Mouse (Mus musculus) heart, adult 2 months (tissue): Measurements from ENCODE around the gene Zglp1. TPM values are rescaled to one million over a fixed set of nuclear protein-coding genes. Genes with fewer than 3 reads are reported as not detected.
"Not testable (repeated sequence)": the region's sequence is repeated elsewhere in the genome, so short reads cannot be mapped to it uniquely, and the experiment has no call there.

ENCODE experiments used
- DNase-seq, 2 experiments: peaks; one replicate each; pipeline ENCODE4 v3.0.0; 2021
- H3K27ac ChIP-seq: fragments of 200-600 bp; 2 replicates; pipeline ENCODE4 v1.8.1; 2022
- H3K27me3 ChIP-seq: fragments of 200-500 bp; 2 replicates; pipeline ENCODE4 v1.6.1; 2012; ENCODE audit warnings: mild to moderate bottlenecking, low read length, inconsistent platforms, mixed read lengths; ENCODE audit not compliant: control insufficient read depth, insufficient read depth
- H3K36me3 ChIP-seq: fragments of 200-500 bp; 2 replicates; pipeline ENCODE4 v1.6.1; 2012; ENCODE audit warnings: low read length, inconsistent platforms; ENCODE audit not compliant: control insufficient read depth, insufficient read depth
- H3K4me1 ChIP-seq: fragments of 200-500 bp; 2 replicates; pipeline ENCODE4 v1.6.1; 2011; ENCODE audit warnings: low read length; ENCODE audit not compliant: control insufficient read depth, insufficient read depth
- H3K4me3 ChIP-seq: fragments of 200-600 bp; 2 replicates; pipeline ENCODE4 v1.8.1; 2022
- H3K79me2 ChIP-seq: fragments of 200-500 bp; replicated peaks from 2 replicates; pipeline ENCODE4 v1.6.1; 2012; ENCODE audit warnings: mild to moderate bottlenecking, inconsistent platforms, low read length, moderate library complexity, mixed read lengths; ENCODE audit not compliant: control insufficient read depth, insufficient read depth
- H3K9ac ChIP-seq: fragments of 200-500 bp; 2 replicates; pipeline ENCODE4 v1.6.1; 2012; ENCODE audit warnings: low read depth, mild to moderate bottlenecking, control low read depth, inconsistent platforms, low read length, mixed read lengths
- CTCF ChIP-seq: fragments of 200-600 bp; IDR thresholded peaks from 2 replicates; pipeline ENCODE4 v1.8.1; 2022; ENCODE audit warnings: antibody characterized with exemption, mild to moderate bottlenecking, moderate library complexity
- EP300 ChIP-seq: fragments of 200-500 bp; IDR thresholded peaks from 2 replicates; pipeline ENCODE4 v1.6.1; 2011; ENCODE audit warnings: low read depth, low read length, control low read depth; ENCODE audit not compliant: insufficient read depth
- POLR2A ChIP-seq: fragments of 200-500 bp; IDR thresholded peaks from 2 replicates; pipeline ENCODE4 v1.6.1; 2011; ENCODE audit warnings: mild to moderate bottlenecking, low read depth, low read length, control low read depth; ENCODE audit not compliant: insufficient read depth
- WGBS: fragments of 180-500 bp; shearing (Covaris S2); methylation state at CpG from one replicate; pipeline ENCODE4 v1.1.7; 2018; 5-methylcytosine and 5-hydroxymethylcytosine counted together
- intact Hi-C: fragments of 180-260 bp; cut with DNase I; formaldehyde crosslinking; loops from one replicate; pipeline ENCODE4 v1.15.1; 2025
- polyA plus RNA-seq: library from polyadenylated mRNA; depleted of rRNA; stranded (reverse); fragments of >200 nt; gene quantifications from 2 replicates; pipeline ENCODE4 v1.2.3, GENCODE M21; 2012
- total RNA-seq, 2 experiments: library from RNA; stranded (reverse); gene quantifications; 2 replicates each; pipeline ENCODE4 v1.2.3; 2021

Zglp1 gene
- total and polyA plus RNA-seq, 3 experiments: not detected

- no peak overlapping the region for H3K4me3 ChIP-seq
- H3K36me3 ChIP-seq: no peaks in the 10 kb centered on the region
- H3K79me2 ChIP-seq: no peaks in the 10 kb centered on the region
- intact Hi-C loops: no loop called here
- 66% methylated on average over 10 of the region's 10 CpGs for WGBS
- no peaks in the 10 kb centered on the region for H3K4me1 ChIP-seq
- DNase-seq: no peak
- TF ChIP-seq POLR2A (no peak), EP300 (no peak), CTCF (no peak)
- H3K27me3 ChIP-seq: no peaks in the 10 kb centered on the region
- no peak overlapping the region for H3K27ac ChIP-seq
- H3K9ac ChIP-seq: no peak overlapping the region
Observed at GRCm38 (mm10) chr9:21051578-21051977, 15.3 kb downstream of the Zglp1 start.

DNA sequence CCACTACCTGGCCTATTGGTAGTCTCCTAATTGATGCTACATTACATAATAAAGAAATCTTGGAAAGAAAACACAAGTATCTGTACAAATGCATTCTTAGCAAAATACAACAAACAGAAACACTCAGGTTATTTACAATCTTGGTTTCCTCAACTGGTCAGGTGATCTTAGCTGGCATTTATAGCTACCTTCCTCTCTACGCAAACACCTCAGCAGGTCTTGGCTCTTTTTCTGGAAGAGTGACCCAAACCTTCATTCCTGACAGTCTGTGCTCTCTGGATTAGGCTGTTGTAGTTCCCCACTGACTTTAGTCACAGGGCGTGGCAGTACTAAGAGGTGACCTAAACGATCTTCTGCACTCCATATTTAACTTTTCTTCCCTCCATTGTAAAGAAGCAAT is 21.7 kb downstream of the Zglp1 start:
- WGBS: 73% methylated on average over 3 of the region's 3 CpGs

DNA sequence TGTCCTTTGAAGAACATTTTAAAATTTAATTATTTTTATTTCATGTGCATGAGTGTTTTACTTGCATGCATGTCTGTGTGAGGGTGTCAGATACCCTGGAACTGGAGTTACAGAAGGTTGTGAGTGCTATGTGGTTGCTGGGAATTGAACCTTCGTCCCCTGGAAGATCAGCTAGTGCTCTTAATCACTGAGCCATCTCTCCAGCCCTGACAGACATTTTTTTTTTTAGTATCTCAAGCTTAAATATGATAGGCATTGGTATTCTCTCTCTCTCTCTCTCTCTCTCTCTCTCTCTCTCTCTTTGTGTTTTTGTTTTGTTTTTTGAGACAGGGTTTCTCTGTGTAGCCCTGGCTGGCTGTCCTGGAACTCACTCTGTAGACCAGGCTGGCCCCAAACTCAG is 22.1 kb downstream of the Zglp1 start:
- H3K36me3 ChIP-seq, intact Hi-C loops, H3K79me2 ChIP-seq, H3K4me1 ChIP-seq, H3K27ac ChIP-seq, H3K9ac ChIP-seq, H3K4me3 ChIP-seq, H3K27me3 ChIP-seq, DNase-seq: not testable (repeated sequence)
- WGBS: 58% methylated on average over 1 of the region's 1 CpGs

More for the DNA sequence above, 21.7 kb downstream of the Zglp1 start:
- H3K27ac ChIP-seq: no peak overlapping the region
- no peaks in the 10 kb centered on the region for H3K79me2 ChIP-seq
- no peak overlapping the region for H3K4me3 ChIP-seq
- no peaks in the 10 kb centered on the region for H3K36me3 ChIP-seq
- TF ChIP-seq EP300: no peak
- TF ChIP-seq CTCF: no peak
- no peak for TF ChIP-seq POLR2A
- intact Hi-C loops: no loop called here
- H3K4me1 ChIP-seq: no peaks in the 10 kb centered on the region
- H3K27me3 ChIP-seq: no peaks in the 10 kb centered on the region
- no peak for DNase-seq
- no peak overlapping the region for H3K9ac ChIP-seq

DNA sequence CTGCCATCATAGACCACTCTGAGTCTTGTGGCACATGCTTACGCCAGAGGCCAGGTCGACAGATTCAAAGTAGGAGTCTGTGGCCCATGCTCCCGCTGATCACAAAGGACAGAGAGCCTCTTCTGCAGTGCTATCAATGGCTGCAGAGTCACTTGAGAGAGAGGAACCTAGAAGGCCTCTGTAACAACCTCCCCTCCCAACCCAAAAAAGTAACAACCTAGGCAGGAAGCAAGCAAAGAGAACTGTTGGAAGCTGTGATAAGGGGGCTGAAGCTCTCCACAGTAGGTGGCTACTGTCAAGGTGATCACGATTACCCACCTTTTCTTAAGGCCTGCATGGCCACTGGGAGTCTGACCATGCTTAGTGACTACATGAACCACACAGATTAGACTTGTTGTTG is 23.3 kb downstream of the Zglp1 start:
- no peak for DNase-seq
- H3K9ac ChIP-seq: no peak overlapping the region
- TF ChIP-seq CTCF: no peak
- no peak for TF ChIP-seq POLR2A
- no peak for TF ChIP-seq EP300
- 86% methylated on average over 4 of the region's 4 CpGs for WGBS
- H3K36me3 ChIP-seq: no peaks in the 10 kb centered on the region
- no peaks in the 10 kb centered on the region for H3K4me1 ChIP-seq
- H3K27me3 ChIP-seq: no peaks in the 10 kb centered on the region
- intact Hi-C loops: no loop called here
- no peak overlapping the region for H3K4me3 ChIP-seq
- no peak overlapping the region for H3K27ac ChIP-seq
- no peaks in the 10 kb centered on the region for H3K79me2 ChIP-seq

- TF ChIP-seq CTCF (no peak), EP300 (no peak), POLR2A (no peak)
- no peaks in the 10 kb centered on the region for H3K4me1 ChIP-seq
- H3K27ac ChIP-seq: no peak overlapping the region
- 52% methylated on average over 4 of the region's 4 CpGs for WGBS
- peaks cover 3% of the 10 kb centered on the region; the same call in 1 of the 2 replicates for H3K27me3 ChIP-seq
- no peak for DNase-seq
- no peak overlapping the region for H3K4me3 ChIP-seq
- intact Hi-C loops: no loop called here
- no peaks in the 10 kb centered on the region for H3K36me3 ChIP-seq
- H3K79me2 ChIP-seq: no peaks in the 10 kb centered on the region
- H3K9ac ChIP-seq: no peak overlapping the region
Observed at GRCm38 (mm10) chr9:21041308-21041707, 25.6 kb downstream of the Zglp1 start.

GRCm38 (mm10) chr9:21039779-21040178 is 27.1 kb downstream of the Zglp1 start:
- intact Hi-C loops: no loop called here
- H3K27me3 ChIP-seq: peaks cover 8% of the 10 kb centered on the region
- no peak overlapping the region for H3K27ac ChIP-seq
- no peaks in the 10 kb centered on the region for H3K4me1 ChIP-seq
- no peak overlapping the region for H3K9ac ChIP-seq
- no peaks in the 10 kb centered on the region for H3K36me3 ChIP-seq
- 81% methylated on average over 3 of the region's 3 CpGs for WGBS
- no peaks in the 10 kb centered on the region for H3K79me2 ChIP-seq
- H3K4me3 ChIP-seq: no peak overlapping the region
- TF ChIP-seq POLR2A (no peak), EP300 (no peak)
- no peak for DNase-seq

DNA sequence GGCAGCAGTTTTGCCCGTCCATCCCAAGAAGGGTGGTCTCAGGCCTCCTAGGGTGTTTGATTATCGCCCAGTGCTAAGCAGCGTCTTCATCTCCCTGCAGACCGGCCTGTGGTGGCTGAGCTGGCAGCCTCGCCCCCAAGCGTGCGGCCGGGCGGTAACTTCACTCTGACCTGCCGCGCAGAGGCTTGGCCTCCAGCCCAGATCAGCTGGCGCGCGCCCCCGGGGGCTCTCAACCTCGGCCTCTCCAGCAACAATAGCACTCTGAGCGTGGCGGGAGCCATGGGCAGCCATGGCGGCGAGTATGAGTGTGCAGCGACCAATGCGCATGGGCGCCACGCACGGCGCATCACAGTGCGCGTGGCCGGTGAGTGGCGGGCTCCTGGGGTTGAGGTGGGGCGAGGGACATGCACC is 29.4 kb downstream of the Zglp1 start:
- peak; percentile 46 to 55 for DNase-seq

More for the DNA sequence above, 29.4 kb downstream of the Zglp1 start:
- H3K36me3 ChIP-seq: no peaks in the 10 kb centered on the region
- H3K27me3 ChIP-seq: peaks cover 11% of the 10 kb centered on the region
- H3K4me1 ChIP-seq: no peaks in the 10 kb centered on the region; the same call in 1 of the 2 replicates
- intact Hi-C loops: no loop called here
- WGBS: 5% methylated on average over 31 of the region's 31 CpGs
- H3K27ac ChIP-seq: no peak overlapping the region
- TF ChIP-seq POLR2A (no peak), EP300 (no peak), CTCF (no peak)
- no peaks in the 10 kb centered on the region for H3K79me2 ChIP-seq
- no peak overlapping the region for H3K4me3 ChIP-seq
- H3K9ac ChIP-seq: no peak overlapping the region
